Mouse (Mus musculus) 3T3-L1 (cell line): ENCODE data around the gene Slc25a3.

Source experiments
- DNase-seq: peaks from one replicate; pipeline ENCODE4 v3.0.0-alpha.2; 2015; ENCODE audit warnings: low read depth, low spot score

The Slc25a3 gene

DNA sequence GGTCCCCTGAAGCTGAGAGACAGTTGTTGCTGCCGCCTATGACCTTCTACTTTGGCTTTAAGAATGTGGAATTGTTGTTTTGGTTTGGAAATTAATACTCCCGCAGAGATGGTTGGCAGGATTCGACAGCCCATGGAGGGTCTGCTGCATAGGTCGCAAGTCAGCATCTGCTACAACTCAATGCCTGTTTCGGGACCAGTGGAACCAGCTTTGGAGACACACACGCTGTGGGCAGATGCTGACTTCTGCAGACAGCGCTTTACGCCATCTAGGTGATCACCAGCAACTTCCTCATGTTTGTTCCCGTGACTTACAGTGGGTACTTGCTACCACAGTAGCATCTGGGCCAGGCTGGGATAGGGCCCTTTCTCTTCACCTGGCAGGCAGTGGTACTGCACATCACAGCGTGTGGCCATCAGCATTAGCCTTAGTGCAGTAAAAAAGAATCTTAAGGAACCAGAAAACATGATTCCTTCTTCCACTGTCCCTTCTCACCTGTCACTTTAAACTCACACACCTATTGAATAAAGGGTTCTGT lies 18.9 kb upstream of the Slc25a3 start:
- DNase-seq, result no peak

DNA sequence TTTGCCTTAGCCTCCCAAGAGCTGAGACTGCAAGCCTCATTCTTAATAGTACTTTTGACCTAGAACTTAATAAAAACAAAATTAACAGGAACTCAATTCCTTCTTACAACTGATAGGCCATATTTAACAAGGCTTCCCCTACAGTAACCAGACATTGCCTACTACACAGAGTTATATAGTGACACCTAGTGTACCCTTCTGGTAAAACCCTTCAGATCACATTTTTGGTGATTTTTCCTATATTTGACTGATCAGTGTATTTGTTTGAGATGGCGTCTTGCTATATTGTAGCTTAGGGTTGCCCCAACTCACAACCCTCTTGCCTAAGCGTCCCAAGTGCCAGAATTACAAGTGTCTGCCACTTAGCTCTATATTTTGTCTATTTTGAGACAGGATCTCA lies 17.7 kb upstream of the Slc25a3 start:
- peak; percentile 83 for DNase-seq

DNA sequence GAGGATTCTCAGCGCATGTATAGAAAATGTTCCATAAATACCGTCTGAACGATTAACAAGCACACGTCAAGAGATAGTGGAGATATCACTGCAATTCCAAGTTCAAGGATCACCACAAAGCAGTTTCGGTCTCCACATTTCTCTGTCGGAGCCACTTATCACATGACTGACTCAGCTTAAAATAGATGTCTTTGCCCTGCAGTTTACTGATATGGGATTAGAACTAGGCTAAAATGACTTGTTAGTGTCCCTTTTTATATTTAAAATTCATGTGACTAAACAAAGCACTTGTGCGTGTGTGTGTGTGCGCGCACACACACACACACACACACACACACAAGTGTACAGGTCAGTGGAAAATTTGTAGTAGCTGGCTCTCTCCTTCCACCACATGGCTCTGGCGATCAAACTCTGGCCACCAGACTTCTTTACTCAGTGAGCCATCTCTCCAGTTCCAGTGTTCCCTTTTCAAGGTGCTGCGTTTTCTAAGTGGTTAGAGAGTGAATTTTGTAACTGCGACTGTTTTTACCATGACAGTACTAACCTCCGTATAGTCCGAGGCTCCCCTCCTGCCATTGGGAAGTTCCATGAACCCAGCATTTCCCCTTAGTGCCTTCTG lies 15.4 kb upstream of the Slc25a3 start:
- DNase-seq, result no peak

GRCm38 (mm10) chr10:91138317-91138716 lies 14.5 kb upstream of the Slc25a3 start:
- DNase-seq, result peak; percentile 82

DNA sequence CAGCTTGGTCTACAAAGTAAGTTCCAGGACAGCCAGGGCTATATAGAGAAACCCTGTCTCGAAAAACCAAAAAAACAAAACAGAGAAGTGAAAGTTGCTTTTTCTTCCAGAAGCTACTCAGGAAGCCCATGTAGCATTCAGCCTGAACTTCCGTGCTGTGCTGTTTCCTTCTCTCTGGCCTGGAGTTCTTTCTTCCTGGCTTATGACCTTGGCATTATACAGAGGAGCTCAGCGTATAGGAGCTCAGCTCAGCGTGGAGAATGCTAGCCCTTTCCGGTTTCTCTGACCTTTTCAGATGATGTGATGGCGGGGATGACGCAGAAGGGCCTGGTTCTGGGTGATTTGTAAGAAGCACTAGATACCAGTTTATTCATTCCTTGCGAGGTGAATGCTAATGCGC lies 13.5 kb upstream of the Slc25a3 start:
- DNase-seq, result no peak

- DNase-seq, result no peak
Measured at GRCm38 (mm10) chr10:91135302-91135972, 11.6 kb upstream of the Slc25a3 start.

- no peak for DNase-seq
Measured at GRCm38 (mm10) chr10:91131565-91131964, 7.7 kb upstream of the Slc25a3 start.

GRCm38 (mm10) chr10:91130792-91131191 lies 6.9 kb upstream of the Slc25a3 start:
- no peak for DNase-seq

GRCm38 (mm10) chr10:91128551-91129160 lies 4.8 kb upstream of the Slc25a3 start:
- DNase-seq, result peak; percentile 38

DNA sequence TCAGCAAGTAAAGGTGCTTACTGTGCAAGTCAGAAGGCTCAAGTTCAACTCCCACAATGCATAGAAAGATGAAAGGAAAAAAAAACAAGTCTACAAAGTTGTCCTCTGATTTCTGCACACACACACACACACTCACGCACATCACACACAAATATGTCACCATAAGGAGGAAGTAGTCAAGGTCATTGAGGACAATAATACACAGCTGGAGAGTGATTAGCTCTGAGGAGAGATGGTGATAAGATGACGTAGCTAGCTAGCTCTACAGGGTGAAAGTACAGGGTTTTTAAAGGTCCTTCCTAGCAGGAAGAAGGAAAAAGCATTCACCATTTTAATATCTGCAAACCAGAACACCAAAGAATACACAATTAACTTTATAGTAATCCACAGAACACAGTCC lies 3.5 kb upstream of the Slc25a3 start:
- no peak for DNase-seq

DNA sequence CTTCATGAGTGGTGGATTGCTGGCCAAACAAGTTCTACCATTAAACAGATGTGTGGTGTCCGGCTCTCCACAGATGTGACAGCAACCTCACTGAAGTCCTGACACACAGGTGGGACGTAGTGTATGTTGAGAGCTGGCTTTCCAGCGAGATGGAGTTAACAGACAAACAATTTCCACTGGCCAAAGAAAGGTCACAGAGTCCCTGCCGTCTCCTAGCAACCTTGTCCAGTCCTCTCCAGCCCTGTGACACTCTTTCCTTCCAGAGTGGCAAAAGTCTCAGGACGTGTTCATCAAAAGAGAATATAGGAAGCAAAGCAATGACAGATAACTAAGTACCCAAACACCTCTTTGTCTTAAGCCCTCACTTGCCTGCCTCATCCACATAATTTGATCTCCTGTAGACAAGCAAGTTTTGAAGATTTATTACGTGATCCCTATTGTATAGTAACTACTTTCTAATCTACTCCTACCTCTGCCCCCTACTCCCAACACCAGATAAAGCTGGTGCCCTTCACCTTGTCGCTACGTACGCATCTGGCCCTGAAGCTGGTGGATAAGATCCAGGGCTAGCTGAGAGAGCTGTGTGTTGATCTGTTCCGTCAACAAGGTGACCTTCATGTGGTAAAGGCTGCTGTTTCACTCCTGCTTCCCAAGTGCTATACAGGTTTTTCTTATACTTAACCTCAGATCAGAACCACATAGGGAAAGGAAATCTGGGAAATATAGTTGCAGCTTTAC lies 2.9 kb upstream of the Slc25a3 start:
- DNase-seq, result no peak

DNA sequence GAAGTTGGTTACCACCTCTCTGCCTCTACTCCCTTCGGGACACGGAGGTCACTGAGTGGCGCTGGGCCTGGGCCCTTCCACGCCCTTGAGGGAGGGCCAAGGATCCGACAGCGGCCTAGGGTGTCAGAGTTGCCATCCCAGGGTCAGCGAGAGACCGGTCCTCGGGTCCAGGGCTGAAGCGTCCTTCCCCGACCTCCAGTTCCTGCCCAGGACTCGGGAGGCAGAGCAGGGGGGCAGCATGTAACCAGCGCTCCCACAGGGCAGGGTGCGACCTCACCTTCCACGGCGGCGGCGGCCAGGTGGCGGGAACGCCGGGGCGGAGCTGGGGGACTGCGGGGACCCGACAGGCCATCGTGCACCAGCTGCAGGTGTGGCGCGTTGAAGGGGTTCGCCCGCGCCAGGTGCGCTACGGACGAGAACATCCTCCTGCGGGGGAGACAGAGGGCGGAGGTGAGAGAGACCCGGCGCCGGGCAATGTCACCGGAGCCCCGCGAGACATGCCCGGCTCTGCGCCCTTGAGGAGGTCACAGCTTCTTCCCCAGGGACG lies 505 bp downstream of the Slc25a3 start:
- peak; percentile 31 for DNase-seq

- DNase-seq, result peak; percentile 25
Measured at GRCm38 (mm10) chr10:91122646-91123045, 1.2 kb downstream of the Slc25a3 start.

- DNase-seq, result no peak
Measured at GRCm38 (mm10) chr10:91116958-91117357, 6.9 kb downstream of the Slc25a3 start.

DNA sequence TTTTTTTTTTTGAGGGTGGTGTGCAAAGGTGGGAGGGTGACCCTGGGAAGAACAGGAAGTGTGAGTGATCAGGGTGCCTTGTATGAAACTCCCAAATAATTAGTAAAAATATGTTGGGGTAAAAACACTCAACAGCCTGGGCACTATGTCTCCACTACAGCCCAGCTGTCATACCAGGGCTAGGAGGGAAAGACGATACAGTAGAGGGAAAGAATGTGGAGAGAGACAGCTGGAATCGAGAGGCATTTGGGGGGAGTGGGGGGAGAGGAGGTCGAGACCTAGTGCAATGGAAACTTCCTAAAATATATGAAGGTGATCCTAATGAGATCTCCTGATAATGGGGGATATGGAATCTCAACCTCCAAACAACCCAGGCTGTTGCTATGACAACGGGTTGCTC lies 14.0 kb downstream of the Slc25a3 start:
- DNase-seq, result no peak

DNA sequence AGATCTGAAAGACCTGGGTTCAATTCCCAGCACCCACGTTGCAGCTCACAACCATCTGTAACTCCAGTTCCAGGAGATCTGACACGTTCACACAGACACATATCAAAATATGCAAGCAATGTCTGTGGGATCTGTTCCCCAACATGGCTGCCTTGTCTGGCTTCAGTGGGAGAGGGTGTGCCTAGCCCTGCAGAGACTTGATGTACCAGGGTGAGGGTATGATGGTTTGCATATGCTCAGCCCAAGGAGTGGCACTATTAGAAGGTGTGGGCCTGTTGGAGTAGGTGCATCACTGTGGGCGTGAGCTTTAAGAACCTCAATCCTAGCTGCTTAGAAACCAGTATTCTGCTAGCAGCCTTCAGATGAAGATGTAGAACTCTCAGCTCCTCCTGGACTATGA lies 17.9 kb downstream of the Slc25a3 start:
- no peak for DNase-seq

- DNase-seq, result no peak
Measured at GRCm38 (mm10) chr10:91102799-91103590, 20.9 kb downstream of the Slc25a3 start.

- no peak for DNase-seq
Measured at GRCm38 (mm10) chr10:91101936-91102335, 21.9 kb downstream of the Slc25a3 start.

DNA sequence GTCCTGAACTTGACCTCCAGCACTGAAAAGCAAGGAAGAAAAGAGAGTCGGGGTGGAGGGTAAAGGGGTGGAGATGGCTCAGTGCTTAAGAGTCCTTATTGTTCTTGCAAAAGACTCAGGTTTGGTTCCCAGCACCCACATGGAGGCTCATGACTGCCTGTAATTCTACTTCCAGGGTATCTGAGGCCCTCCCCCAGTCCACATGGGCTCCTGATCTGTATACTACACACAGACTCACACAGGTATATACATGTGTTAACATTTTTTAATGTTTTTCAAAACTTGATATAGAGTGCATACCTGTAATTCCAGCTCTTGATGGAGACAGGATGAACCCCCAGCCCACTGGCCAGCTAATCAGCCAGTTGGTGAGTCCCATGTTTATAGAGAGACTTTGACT lies 23.8 kb downstream of the Slc25a3 start:
- DNase-seq, result no peak

GRCm38 (mm10) chr10:91098056-91098455 lies 25.8 kb downstream of the Slc25a3 start:
- no peak for DNase-seq
